ENCODE assay signal across 24 mouse cellular contexts in the genomic region with DNA sequence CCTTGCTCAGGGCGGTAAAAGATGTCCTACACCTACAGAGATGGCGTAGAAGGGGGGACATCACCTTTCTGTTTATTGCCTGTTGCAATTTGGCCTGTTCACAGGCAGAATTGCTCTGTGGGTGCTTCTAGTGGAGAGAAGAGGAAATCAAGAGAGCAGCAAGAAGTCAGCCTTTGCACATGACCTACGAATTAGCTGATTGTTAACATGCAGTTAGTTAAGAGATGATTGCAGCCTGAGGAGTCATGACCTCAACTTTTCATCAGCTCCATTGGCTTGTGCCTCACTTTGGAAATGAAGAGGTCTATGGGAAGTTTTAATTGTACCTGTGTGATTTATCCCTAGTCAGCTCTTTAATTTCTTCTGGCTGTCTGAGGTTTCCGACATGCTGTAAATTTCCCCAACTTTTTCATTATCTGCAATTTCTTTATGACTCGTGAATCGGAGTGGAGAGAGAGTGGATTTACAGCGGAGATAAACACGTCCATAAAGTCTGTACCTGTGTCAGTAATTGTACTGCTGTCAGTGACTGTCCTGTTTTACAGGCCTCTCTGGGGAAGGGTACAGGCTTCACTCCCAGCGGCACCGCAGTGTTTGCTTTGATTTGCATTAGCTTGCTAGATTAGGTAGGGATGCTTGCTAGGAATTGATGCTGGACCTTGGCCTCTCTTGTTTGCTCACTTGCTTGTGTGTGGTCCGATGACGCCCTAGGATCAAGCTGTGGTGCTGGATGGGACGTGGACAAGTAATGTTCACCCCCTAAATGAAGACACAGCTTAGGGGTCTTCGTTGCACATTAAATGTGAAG. TPM values are rescaled to one million over a fixed set of nuclear protein-coding genes. Genes with fewer than 3 reads are reported as not detected.
A peak's percentile ranks its signal among the peaks of the same experiment; 100 is the strongest.
DNase-seq lines count a peak whose midpoint lies in the region; ATAC-seq and TF ChIP-seq lines count a peak whose summit lies in the region.
"Had no signal": no experiment of that assay in that cellular context is flagged by ENCODE, and none has a peak within 500 bp of the region (broad histone marks: within the 10 kb centered on the region; RNA-seq: fewer than 3 reads in every experiment).

No protein-coding gene starts in this region.

- no peak overlapping the region for H3K4me3 ChIP-seq in kidney, postnatal 0 days (replicated peaks; ENCODE audit: low read depth, low read length)
- no peak overlapping the region for H3K4me3 ChIP-seq in intestine, embryonic 16.5 days (ENCODE audit: low read length)
- no peak overlapping the region for H3K4me3 ChIP-seq in liver, embryonic 13.5 days (replicated peaks)
- H3K4me3 ChIP-seq in hindbrain, embryonic 16.5 days (ENCODE audit: low read length), result no peak overlapping the region
- H3K4me3 ChIP-seq: forebrain, embryonic 10.5 days; heart, adult 2 months; heart, embryonic 13.5 days; hindbrain, embryonic 12.5 days; limb, embryonic 12.5 days; midbrain, embryonic 15.5 days; neural tube, embryonic 13.5 days had no signal

- no peaks in the 10 kb centered on the region for H3K4me1 ChIP-seq in kidney, postnatal 0 days (replicated peaks; ENCODE audit: insufficient read depth, low read length)
- H3K4me1 ChIP-seq in intestine, embryonic 16.5 days (ENCODE audit: control insufficient read depth, insufficient read depth, low read length), result peaks cover 19% of the 10 kb centered on the region
- H3K4me1 ChIP-seq in liver, embryonic 13.5 days (replicated peaks), result peaks cover 34% of the 10 kb centered on the region
- peaks cover 9% of the 10 kb centered on the region for H3K4me1 ChIP-seq in hindbrain, embryonic 16.5 days (ENCODE audit: control insufficient read depth, insufficient read depth, low read depth, low read length)

- peak; percentile 59 for DNase-seq in kidney, postnatal 0 days (ENCODE audit: low spot score)
- DNase-seq in kidney, postnatal 14 days, result no peak
- DNase-seq in liver, embryonic 13.5 days, result no peak
- DNase-seq in yolk sac, embryonic 10.5 days (ENCODE audit: low spot score), result peak; percentile 75
- no peak for DNase-seq in frontal cortex, postnatal 14 days (ENCODE audit: low spot score in 2 of 2)
- DNase-seq: adrenal gland, postnatal 36 days; cerebellum, adult 9-11 months; forebrain, postnatal 0 days; gastrocnemius, postnatal 36 days; heart, adult 2 months; heart, postnatal 14 days; kidney, postnatal 25 days; layer of hippocampus, postnatal 36 days; lung, embryonic 14.5 days; thymus, postnatal 14 days had no signal

- TF ChIP-seq CTCF in kidney, postnatal 0 days (IDR thresholded peaks at IDR 0.05; ENCODE audit: low read depth), result no peak

- 41% methylated on average over 14 of the region's 14 CpGs for WGBS in kidney, postnatal 0 days
- 59% methylated on average over 14 of the region's 14 CpGs for WGBS in intestine, embryonic 16.5 days
- WGBS in liver, embryonic 13.5 days (ENCODE audit: insufficient replicate concordance), result 80% methylated on average over 14 of the region's 14 CpGs
- 91% methylated on average over 14 of the region's 14 CpGs for WGBS in hindbrain, embryonic 16.5 days

- H3K9ac ChIP-seq in kidney, postnatal 0 days (ENCODE audit: low read depth, low read length), result no peak overlapping the region
- H3K9ac ChIP-seq in intestine, embryonic 16.5 days (ENCODE audit: low read depth, low read length), result no peak overlapping the region
- H3K9ac ChIP-seq in liver, embryonic 13.5 days, result no peak overlapping the region
- no peak overlapping the region for H3K9ac ChIP-seq in hindbrain, embryonic 16.5 days (ENCODE audit: low read depth, low read length)
- H3K9ac ChIP-seq: forebrain, postnatal 0 days; heart, embryonic 13.5 days; hindbrain, embryonic 12.5 days; limb, embryonic 12.5 days; lung, embryonic 14.5 days; midbrain, embryonic 15.5 days; neural tube, embryonic 13.5 days had no signal

- no peak overlapping the region for H3K27ac ChIP-seq in kidney, postnatal 0 days
- no peak overlapping the region for H3K27ac ChIP-seq in intestine, embryonic 16.5 days (ENCODE audit: low read length)
- peak overlapping the region; percentile 45 for H3K27ac ChIP-seq in liver, embryonic 13.5 days
- no peak overlapping the region for H3K27ac ChIP-seq in hindbrain, embryonic 16.5 days (ENCODE audit: low read depth, low read length)
- H3K27ac ChIP-seq: forebrain, embryonic 10.5 days; heart, adult 2 months; heart, embryonic 13.5 days; hindbrain, embryonic 12.5 days; limb, embryonic 12.5 days; midbrain, embryonic 15.5 days; neural tube, embryonic 13.5 days had no signal

- no peaks in the 10 kb centered on the region for H3K36me3 ChIP-seq in kidney, postnatal 0 days (ENCODE audit: insufficient read depth, low read length)
- H3K36me3 ChIP-seq in intestine, embryonic 16.5 days (ENCODE audit: control insufficient read depth, insufficient read depth, low read length), result no peaks in the 10 kb centered on the region
- peaks cover 12% of the 10 kb centered on the region for H3K36me3 ChIP-seq in liver, embryonic 13.5 days
- H3K36me3 ChIP-seq in hindbrain, embryonic 16.5 days (ENCODE audit: control insufficient read depth, insufficient read depth, low read length), result peaks cover 3% of the 10 kb centered on the region; the same call in 1 of the 2 replicates
- H3K36me3 ChIP-seq: hindbrain, embryonic 12.5 days; midbrain, embryonic 15.5 days had no signal

- no peaks in the 10 kb centered on the region for H3K9me3 ChIP-seq in kidney, postnatal 0 days (replicated peaks; ENCODE audit: low read length)
- no peaks in the 10 kb centered on the region for H3K9me3 ChIP-seq in intestine, embryonic 16.5 days (ENCODE audit: control insufficient read depth, low read length)
- no peaks in the 10 kb centered on the region for H3K9me3 ChIP-seq in liver, embryonic 13.5 days (replicated peaks)
- H3K9me3 ChIP-seq in hindbrain, embryonic 16.5 days (ENCODE audit: control insufficient read depth, low read length), result no peaks in the 10 kb centered on the region
- H3K9me3 ChIP-seq: forebrain, embryonic 10.5 days; heart, embryonic 13.5 days; hindbrain, embryonic 12.5 days; limb, embryonic 12.5 days; midbrain, embryonic 15.5 days; neural tube, embryonic 13.5 days had no signal

- ATAC-seq in kidney, postnatal 0 days (replicated peaks; ENCODE audit: low FRiP score, low read depth), result no peak
- ATAC-seq in intestine, embryonic 16.5 days, result peak; percentile 93
- peak; percentile 68; the same call in 1 of the 2 replicates for ATAC-seq in liver, embryonic 13.5 days (ENCODE audit: low read depth)
- no peak for ATAC-seq in hindbrain, embryonic 16.5 days
- ATAC-seq: forebrain, postnatal 0 days; midbrain, embryonic 15.5 days; Patski had no signal

- H3K27me3 ChIP-seq in kidney, postnatal 0 days (ENCODE audit: insufficient read depth, low read length), result no peaks in the 10 kb centered on the region
- no peaks in the 10 kb centered on the region for H3K27me3 ChIP-seq in intestine, embryonic 16.5 days (replicated peaks; ENCODE audit: control insufficient read depth, insufficient read depth, low read length)
- no peaks in the 10 kb centered on the region for H3K27me3 ChIP-seq in liver, embryonic 13.5 days
- H3K27me3 ChIP-seq in hindbrain, embryonic 16.5 days (replicated peaks; ENCODE audit: control insufficient read depth, insufficient read depth, low read length), result no peaks in the 10 kb centered on the region
- H3K27me3 ChIP-seq: heart, embryonic 13.5 days; limb, embryonic 12.5 days; midbrain, embryonic 15.5 days; Patski had no signal

- H3K4me2 ChIP-seq in kidney, postnatal 0 days (ENCODE audit: low read length), result no peak overlapping the region
- H3K4me2 ChIP-seq in intestine, embryonic 16.5 days (ENCODE audit: low read depth, low read length), result peak overlapping the region; percentile 5; the same call in 1 of the 2 replicates
- no peak overlapping the region for H3K4me2 ChIP-seq in liver, embryonic 13.5 days
- H3K4me2 ChIP-seq in hindbrain, embryonic 16.5 days (ENCODE audit: low read length), result no peak overlapping the region
- H3K4me2 ChIP-seq: heart, embryonic 13.5 days; hindbrain, embryonic 12.5 days; limb, embryonic 12.5 days; lung, embryonic 14.5 days; midbrain, embryonic 15.5 days; neural tube, embryonic 13.5 days had no signal

RNA-seq across cellular contexts. Expression of gene Lin52, which starts 31.8 kb away (rescaled TPM):
- polyA plus RNA-seq in kidney, postnatal 0 days (2015; fragmentation: Nextera tagmentation; extraction: Ambion mirVana), result 18.7 and 19.5 TPM in 2 replicates
- 13.9 and 14.7 TPM in 2 replicates for polyA plus RNA-seq in intestine, embryonic 16.5 days (2015; fragmentation: Nextera tagmentation; extraction: Ambion mirVana)
- polyA plus RNA-seq in liver, embryonic 13.5 days (2015; fragmentation: Nextera tagmentation; extraction: Ambion mirVana), result 12.7 and 14.4 TPM in 2 replicates
- polyA plus RNA-seq in hindbrain, embryonic 16.5 days (2015; fragmentation: Nextera tagmentation; extraction: Ambion mirVana), result 31.9 and 32.4 TPM in 2 replicates

RNA-seq across cellular contexts. Expression of gene Aldh6a1, which starts 32.2 kb away (rescaled TPM):
- 122 and 128 TPM in 2 replicates for polyA plus RNA-seq in kidney, postnatal 0 days (2015; fragmentation: Nextera tagmentation; extraction: Ambion mirVana)
- polyA plus RNA-seq in intestine, embryonic 16.5 days (2015; fragmentation: Nextera tagmentation; extraction: Ambion mirVana), result 34.9 and 36.5 TPM in 2 replicates
- polyA plus RNA-seq in liver, embryonic 13.5 days (2015; fragmentation: Nextera tagmentation; extraction: Ambion mirVana), result 17.0 and 23.4 TPM in 2 replicates
- 41.3 and 41.8 TPM in 2 replicates for polyA plus RNA-seq in hindbrain, embryonic 16.5 days (2015; fragmentation: Nextera tagmentation; extraction: Ambion mirVana)

Comparison
In these comparisons a context has a peak if more than half of its experiments do, and no peak if none do; other contexts are left out.
1. DNase-seq: peak in kidney, postnatal 0 days (single experiment) and yolk sac, embryonic 10.5 days (single experiment); none in kidney, postnatal 14 days (single experiment), liver, embryonic 13.5 days (single experiment) and frontal cortex, postnatal 14 days (0 of 2).
2. ATAC-seq: peak in intestine, embryonic 16.5 days (single experiment) and liver, embryonic 13.5 days (single experiment); none in kidney, postnatal 0 days (single experiment) and hindbrain, embryonic 16.5 days (single experiment).